Mouse (Mus musculus): ENCODE results near the gene A430005L14Rik. TPM values are rescaled to one million over a fixed set of nuclear protein-coding genes. Genes with fewer than 3 reads are reported as not detected.

A430005L14Rik gene
- polyA plus RNA-seq, 1 experiment from 2014 or later = 52.8 TPM

Other genes starting within 250 kb of the A430005L14Rik start
- 11.3 and 12.6 TPM in 2 replicates for gene Dffb, start 17.9 kb downstream of the A430005L14Rik start, polyA plus RNA-seq (2015; fragmentation: Nextera tagmentation; extraction: Ambion mirVana)
- gene Cep104, start 18.0 kb downstream of the A430005L14Rik start, polyA plus RNA-seq (2015; fragmentation: Nextera tagmentation; extraction: Ambion mirVana) = 15.6 and 17.5 TPM in 2 replicates
- gene Lrrc47, start 54.5 kb downstream of the A430005L14Rik start, polyA plus RNA-seq (2015; fragmentation: Nextera tagmentation; extraction: Ambion mirVana) = 19.2 and 20.5 TPM in 2 replicates
- gene Smim1, start 69.0 kb downstream of the A430005L14Rik start, polyA plus RNA-seq (2015; fragmentation: Nextera tagmentation; extraction: Ambion mirVana) = 18.3 and 21.1 TPM in 2 replicates
- not detected in 2 replicates for gene Ccdc27, start 85.4 kb downstream of the A430005L14Rik start, polyA plus RNA-seq (2015; fragmentation: Nextera tagmentation; extraction: Ambion mirVana)
- 0.04 and 0.17 TPM in 2 replicates for gene Trp73, start 183.0 kb downstream of the A430005L14Rik start, polyA plus RNA-seq (2015; fragmentation: Nextera tagmentation; extraction: Ambion mirVana)
- 41.9 and 43.2 TPM in 2 replicates for gene Wrap73, start 185.1 kb downstream of the A430005L14Rik start, polyA plus RNA-seq (2015; fragmentation: Nextera tagmentation; extraction: Ambion mirVana)
- 181 and 193 TPM in 2 replicates for gene Tprgl, start 203.4 kb downstream of the A430005L14Rik start, polyA plus RNA-seq (2015; fragmentation: Nextera tagmentation; extraction: Ambion mirVana)
- 10.7 and 11.7 TPM in 2 replicates for gene Megf6, start 213.5 kb downstream of the A430005L14Rik start, polyA plus RNA-seq (2015; fragmentation: Nextera tagmentation; extraction: Ambion mirVana)

Measured in neural tube, embryonic 15.5 days (tissue).